Mouse (Mus musculus): ENCODE measurements around the gene Trpm3. TPM values are rescaled to one million over a fixed set of nuclear protein-coding genes. Genes with fewer than 3 reads are reported as not detected.

Gene Trpm3
- polyA plus RNA-seq, 2 experiments from 2014 or later, result 0.28 TPM; not detected in 1

DNA sequence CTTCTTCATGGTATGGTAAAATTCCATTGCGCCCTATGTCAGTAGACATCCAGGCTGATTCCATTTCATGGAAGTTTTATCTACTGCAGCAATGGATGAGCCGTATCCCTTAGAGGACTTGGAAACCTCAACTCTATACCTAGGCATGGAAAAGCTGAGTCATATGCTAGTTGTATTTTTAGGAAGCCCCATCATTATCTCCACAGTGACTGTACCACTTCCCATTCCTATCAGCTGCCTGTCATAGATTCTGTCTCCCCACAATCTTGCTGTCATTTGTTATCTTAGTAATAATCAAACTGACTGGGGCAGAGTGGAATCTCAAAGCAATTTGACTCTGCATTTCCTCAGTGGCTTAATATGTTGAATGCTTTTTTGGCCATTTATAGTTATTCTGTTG is 169.2 kb downstream of the Trpm3 start:
- ATAC-seq, result no peak

GRCm38 (mm10) chr19:22317306-22317705 is 178.5 kb downstream of the Trpm3 start:
- no peak for ATAC-seq

DNA sequence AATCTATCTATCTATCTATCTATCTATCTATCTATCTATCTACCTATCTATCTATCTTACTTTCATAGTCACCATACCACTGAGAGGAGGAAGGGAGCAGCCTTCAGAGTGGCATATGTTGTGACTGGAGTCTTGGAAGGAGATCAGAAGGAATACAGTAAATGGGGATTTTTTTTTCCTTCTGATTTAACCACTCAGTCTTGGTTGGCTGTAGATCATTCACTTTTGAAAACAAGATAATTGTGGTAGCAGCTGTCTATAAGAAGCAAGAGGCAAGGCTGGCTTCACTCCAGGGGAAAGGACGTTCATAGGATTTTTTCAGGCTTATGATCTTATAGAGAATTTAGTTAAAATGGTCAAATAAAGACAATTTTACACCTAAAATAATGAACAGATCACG is 188.0 kb downstream of the Trpm3 start:
- no peak for ATAC-seq

- ATAC-seq, result no peak
Observed at GRCm38 (mm10) chr19:22327226-22327625, 188.4 kb downstream of the Trpm3 start.

DNA sequence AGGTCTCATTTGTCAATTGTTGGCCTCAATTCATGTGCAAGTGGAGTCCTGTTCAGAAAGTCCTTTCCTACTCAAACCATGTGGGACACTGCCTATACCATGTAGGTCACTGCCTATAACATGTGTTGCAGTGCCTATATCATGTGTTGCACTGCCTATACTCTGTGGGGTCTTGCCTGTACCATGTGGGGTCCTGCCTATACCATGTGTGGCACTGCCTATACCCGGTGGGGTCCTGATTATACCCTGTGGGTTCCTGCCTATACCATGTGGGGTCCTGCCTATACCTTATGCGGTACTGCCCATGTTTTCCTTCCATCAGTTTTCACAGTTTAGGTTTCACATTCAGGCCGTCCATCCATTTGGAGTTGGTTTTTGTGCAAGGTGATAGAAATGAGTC is 197.4 kb downstream of the Trpm3 start:
- ATAC-seq, result no peak

GRCm38 (mm10) chr19:22337468-22337867 is 198.6 kb downstream of the Trpm3 start:
- no peak for ATAC-seq

GRCm38 (mm10) chr19:22338927-22339326 is 200.1 kb downstream of the Trpm3 start:
- ATAC-seq, result no peak

DNA sequence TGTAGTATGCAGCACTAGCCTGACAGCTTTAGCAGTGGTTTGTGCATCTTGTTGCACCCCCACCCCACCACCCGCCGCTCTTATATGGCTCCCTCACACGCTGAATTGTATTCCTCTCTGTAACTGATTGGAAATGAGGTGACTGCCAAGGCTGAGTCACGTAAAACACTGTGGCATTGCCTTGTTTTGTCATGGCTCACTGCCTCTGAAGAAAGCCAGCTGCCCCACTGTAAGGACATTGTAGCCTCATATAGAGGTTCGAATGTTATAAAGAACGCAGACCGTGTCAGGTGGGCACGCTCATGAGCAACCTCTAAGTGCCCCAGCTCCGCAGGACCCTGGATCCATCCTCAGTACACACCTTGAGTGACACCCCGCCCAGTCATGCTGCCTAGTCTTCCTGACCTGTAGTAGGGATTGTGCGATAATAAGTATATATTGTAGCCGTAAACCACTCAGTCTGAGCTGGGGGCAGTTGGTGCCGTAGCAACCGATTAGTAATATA is 215.2 kb downstream of the Trpm3 start:
- no peak for ATAC-seq

DNA sequence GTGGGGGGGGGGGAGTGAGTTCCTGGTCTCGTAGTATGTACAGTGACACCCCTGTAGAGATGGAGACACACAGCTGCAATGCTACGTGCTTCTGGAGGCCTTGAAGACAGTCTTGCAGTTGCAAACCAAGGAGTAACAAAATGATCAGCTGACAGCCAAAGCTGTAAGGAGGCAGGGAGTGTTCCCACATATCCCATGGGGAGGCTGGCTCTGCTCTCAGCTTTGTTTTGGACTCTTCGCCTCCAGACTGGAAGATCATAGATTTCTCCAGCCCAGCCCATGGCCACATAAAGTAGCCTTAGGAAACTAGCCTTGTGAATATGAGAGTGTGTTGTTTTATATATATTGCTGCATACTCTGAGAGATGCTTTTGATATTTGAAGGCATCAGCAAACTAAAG is 248.0 kb downstream of the Trpm3 start:
- no peak for ATAC-seq

GRCm38 (mm10) chr19:22394700-22395099 is 255.9 kb downstream of the Trpm3 start:
- no peak for ATAC-seq

- ATAC-seq, result no peak
Observed at GRCm38 (mm10) chr19:22404049-22404448, 265.2 kb downstream of the Trpm3 start.

- ATAC-seq, result no peak
Observed at GRCm38 (mm10) chr19:22418239-22418638, 279.4 kb downstream of the Trpm3 start.

DNA sequence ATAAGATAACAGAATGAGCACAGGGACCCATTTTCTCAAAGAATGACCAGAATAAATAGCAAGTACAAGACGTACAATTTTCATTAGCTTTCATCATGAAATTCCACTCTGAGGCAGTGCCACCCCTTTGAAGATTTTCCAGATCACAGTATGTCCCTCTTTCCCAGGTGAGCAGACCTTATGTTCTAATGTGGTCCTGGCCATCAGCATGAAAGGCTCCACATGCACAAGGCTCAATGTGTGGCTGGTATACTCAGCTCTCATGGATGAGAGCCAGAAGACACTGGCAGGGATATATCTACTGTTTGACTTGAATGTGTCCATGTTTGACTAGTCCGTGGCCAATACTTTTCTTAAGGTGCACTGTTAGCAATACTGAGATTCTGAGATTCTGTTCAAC is 298.4 kb downstream of the Trpm3 start:
- no peak for ATAC-seq

- ATAC-seq, result no peak
Observed at GRCm38 (mm10) chr19:22447418-22448339, 308.8 kb downstream of the Trpm3 start.

DNA sequence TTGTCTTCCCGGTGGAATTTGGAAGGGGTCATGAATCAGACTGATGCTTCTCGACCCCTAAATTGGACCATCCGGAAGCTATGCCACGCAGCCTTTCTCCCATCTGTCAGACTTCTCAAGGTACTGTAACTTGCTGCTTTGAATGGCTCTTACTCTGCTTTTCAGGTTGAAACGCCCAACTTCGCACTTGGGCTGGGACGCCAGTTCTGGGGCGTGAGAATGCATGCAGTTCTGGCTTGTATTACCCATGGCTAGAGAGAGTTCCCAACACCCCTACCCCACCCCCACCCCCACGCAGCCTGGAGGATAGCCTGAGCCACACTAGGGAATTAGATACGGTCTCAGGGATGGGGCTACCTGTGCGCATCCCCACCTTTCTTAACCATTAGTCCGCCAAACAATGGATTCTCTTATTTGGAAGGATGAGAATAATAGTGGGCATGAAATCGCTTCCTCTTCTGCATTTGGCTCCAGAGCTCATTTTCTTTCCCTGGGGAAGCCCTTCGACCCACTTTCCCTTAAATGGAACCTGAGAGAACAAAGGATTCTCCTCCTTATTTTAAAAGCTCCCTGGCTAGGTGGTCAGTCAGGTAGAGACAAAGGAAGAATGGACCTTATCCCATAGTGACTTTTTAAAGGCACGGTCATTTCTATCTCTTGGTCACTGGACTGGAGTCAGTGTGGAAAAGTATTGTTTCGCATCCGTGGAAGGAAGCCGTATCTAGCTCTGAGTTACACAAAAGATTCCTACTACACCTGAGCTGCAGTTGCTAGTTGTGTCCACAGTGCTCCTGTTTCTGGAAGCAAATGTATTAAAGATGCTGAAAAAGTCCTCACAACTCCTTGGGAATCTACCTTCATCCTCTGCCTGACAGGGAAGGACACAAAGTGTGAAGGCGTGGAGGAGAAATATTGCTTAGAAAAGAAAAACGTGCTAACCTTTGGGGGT is 309.8 kb downstream of the Trpm3 start:
- no peak for ATAC-seq

DNA sequence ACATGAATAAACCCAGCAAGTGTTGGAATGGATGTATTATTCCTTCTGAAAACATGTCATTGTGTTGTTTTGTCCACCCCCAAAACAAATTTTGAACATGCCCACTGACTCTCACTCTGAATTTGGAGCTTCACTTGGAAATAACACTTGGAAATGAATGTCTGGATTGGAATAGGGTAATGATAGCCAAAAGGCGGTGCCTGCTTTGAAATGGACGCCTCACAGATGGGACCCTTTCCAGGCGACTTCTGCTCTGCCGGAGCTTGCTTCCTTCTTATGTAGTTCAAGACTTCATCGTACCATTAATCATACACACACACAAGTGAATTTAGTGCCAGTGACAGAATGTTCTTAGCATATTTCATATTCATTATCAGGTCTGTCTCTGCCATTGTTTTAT is 312.4 kb downstream of the Trpm3 start:
- ATAC-seq, result no peak

DNA sequence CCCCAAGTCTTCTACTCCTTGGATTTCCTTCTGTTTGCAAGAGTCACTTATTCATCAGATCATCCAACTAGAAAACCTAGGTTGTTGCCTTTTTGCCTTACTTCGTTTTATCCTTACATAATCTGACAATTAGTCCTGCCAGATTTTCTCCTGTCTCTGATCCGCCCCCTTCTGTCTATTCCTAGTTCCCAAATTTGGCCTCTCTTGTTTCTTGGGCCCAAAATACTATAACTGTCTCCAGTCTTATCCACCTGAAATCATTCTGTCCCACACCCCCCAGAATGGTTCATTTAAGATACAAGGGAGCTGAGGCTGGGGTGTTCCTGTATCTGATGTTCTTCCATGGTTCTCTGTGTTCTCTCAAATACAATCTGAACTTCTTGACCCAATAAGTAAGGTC is 318.1 kb downstream of the Trpm3 start:
- no peak for ATAC-seq

GRCm38 (mm10) chr19:22462043-22462442 is 323.2 kb downstream of the Trpm3 start:
- ATAC-seq, result no peak

DNA sequence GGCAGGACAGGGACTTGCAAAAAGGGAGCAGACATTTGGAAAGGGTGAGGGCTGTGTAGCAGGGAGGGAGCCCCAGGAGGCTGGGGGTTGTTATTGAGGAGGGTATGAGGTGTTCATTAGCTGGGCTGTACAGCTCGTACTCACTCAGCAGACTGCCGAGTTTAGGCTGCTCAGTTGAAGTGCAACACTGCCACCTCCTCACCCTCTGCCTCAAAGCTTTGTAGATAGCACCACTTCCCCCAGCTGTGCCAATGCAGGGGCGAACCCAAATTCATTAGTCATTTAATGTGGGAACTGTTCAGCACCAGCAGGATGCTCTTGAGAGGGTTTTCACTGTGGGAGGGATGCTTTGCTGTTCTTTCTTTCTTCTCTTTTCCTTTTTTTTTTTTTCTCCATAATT is 324.7 kb downstream of the Trpm3 start:
- no peak for ATAC-seq

DNA sequence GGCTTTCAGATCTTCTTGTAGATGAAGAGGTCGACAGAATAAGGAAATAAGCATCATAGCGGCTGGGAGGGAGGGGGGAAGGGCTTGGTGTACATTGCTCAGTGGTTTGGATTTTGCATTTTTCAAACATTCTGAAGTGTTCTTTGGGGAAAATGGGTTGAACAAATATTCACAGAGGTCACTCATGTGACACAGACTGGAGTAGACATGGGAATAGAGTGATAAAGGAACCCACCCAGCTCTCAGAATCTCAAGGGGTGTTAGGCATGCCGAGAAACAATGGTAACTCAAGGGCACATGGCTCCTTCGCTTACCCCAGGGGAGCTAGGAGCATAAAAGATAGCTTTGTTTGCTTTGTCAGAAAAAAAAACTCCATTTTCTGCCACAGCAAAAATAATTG is 330.8 kb downstream of the Trpm3 start:
- ATAC-seq, result no peak

GRCm38 (mm10) chr19:22473030-22473712 is 334.3 kb downstream of the Trpm3 start:
- ATAC-seq, result no peak

GRCm38 (mm10) chr19:22478295-22478989 is 339.6 kb downstream of the Trpm3 start:
- no peak for ATAC-seq

Data from CD4-positive, CD25-positive, alpha-beta regulatory T cell, adult 4 months (primary cell).